ENCODE assay signal across 8 mouse cellular contexts in the genomic region with DNA sequence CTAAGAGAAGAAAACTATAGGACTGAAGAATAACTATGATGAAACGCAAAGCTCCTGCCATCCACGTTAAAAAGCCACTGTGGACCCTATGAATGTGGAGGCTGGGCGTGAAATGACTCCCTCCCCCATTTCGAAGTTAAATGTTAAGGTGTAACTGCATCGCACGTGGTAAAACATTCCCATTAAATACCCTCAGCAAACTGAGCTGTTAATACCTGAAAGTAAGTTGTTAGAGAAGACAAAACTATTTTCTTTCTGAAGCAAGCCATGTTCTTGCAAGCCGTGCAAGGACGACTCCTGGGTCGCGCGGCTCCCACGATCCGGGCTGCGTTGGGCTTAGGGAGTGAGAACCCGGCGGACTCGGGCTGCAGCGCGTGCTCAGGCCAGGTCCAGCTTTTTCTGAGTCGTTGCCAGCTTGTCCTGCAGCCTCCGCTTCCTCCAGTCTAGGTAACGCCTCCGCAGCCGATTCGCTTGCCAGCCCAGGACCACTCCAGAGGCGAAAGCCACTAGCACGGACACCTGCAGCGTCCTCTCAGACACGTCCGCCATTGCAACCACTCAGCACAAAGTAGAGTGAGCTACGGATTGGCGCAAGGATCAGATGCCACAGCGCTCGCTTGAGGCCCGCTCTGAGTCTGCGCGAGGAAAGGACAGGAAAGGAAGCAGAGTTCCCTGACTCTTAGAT. TPM values are rescaled to one million over a fixed set of nuclear protein-coding genes. Genes with fewer than 3 reads are reported as not detected.
A peak's percentile ranks its signal among the peaks of the same experiment; 100 is the strongest.
DNase-seq lines count a peak whose midpoint lies in the region; ATAC-seq and TF ChIP-seq lines count a peak whose summit lies in the region.

A gene (minus strand): TSS at position 570 of the 685 bp plus-strand sequence.

- H3K9me3 ChIP-seq in kidney, embryonic 14.5 days (ENCODE audit: control insufficient read depth, low read length), result no peaks in the 10 kb centered on the region
- H3K9me3 ChIP-seq in limb, embryonic 15.5 days, result no peaks in the 10 kb centered on the region

- peak; percentile 88 for DNase-seq in A20 (ENCODE audit: low read depth, low spot score)
- DNase-seq in heart, adult 9 months (ENCODE audit: low spot score in 2 of 2), result peak; percentile 84 to 90
- peak; percentile 45 to 62 for DNase-seq in monocyte, adult 2 months (ENCODE audit: low read depth in 1 of 2, low spot score in 2 of 2)
- DNase-seq in spleen, postnatal 36 days (ENCODE audit: low spot score in 2 of 2), result peak; percentile 82 to 86

- no peaks in the 10 kb centered on the region for H3K36me3 ChIP-seq in kidney, embryonic 14.5 days (ENCODE audit: control insufficient read depth, insufficient read depth, low read length)
- no peaks in the 10 kb centered on the region for H3K36me3 ChIP-seq in limb, embryonic 15.5 days

- peak within 1 kb of the TSS; percentile 53 for H3K4me2 ChIP-seq in kidney, embryonic 14.5 days (replicated peaks; ENCODE audit: low read depth, low read length)
- peak within 1 kb of the TSS; percentile 54 for H3K4me2 ChIP-seq in limb, embryonic 15.5 days

- H3K4me3 ChIP-seq in bone marrow macrophage, adult 2 months (ENCODE audit: insufficient read depth, low read length), result peak within 1 kb of the TSS; percentile 80
- peak within 1 kb of the TSS; percentile 72 for H3K4me3 ChIP-seq in embryonic fibroblast, embryonic 13.5 days (ENCODE audit: insufficient read depth, low read length)
- H3K4me3 ChIP-seq in kidney, embryonic 14.5 days (ENCODE audit: low read length), result peak within 1 kb of the TSS; percentile 80
- peak within 1 kb of the TSS; percentile 65 for H3K4me3 ChIP-seq in limb, embryonic 15.5 days

- no peak for TF ChIP-seq POLR2A in bone marrow macrophage, adult 2 months (IDR thresholded peaks at IDR 0.05; ENCODE audit: borderline replicate concordance, low read depth, low read length)
- TF ChIP-seq POLR2A in embryonic fibroblast, embryonic 13.5 days (IDR thresholded peaks at IDR 0.05; ENCODE audit: low read depth, low read length), result peak; percentile 88

- ATAC-seq in kidney, embryonic 14.5 days (ENCODE audit: low FRiP score, low TSS enrichment), result peak; percentile 94
- peak; percentile 88 for ATAC-seq in limb, embryonic 15.5 days (ENCODE audit: insufficient number of reproducible peaks, low FRiP score, low TSS enrichment, low read depth)

- H3K27ac ChIP-seq in bone marrow macrophage, adult 2 months (ENCODE audit: insufficient read depth, low read depth, low read length), result peak within 1 kb of the TSS; percentile 54
- H3K27ac ChIP-seq in embryonic fibroblast, embryonic 13.5 days (ENCODE audit: insufficient read depth, low read length), result no peak within 1 kb of the TSS
- peak within 1 kb of the TSS; percentile 92 for H3K27ac ChIP-seq in kidney, embryonic 14.5 days (ENCODE audit: low read depth, low read length)
- peak within 1 kb of the TSS; percentile 80 for H3K27ac ChIP-seq in limb, embryonic 15.5 days

- no peaks in the 10 kb centered on the region for H3K27me3 ChIP-seq in kidney, embryonic 14.5 days (ENCODE audit: control insufficient read depth, insufficient read depth, low read length)
- H3K27me3 ChIP-seq in limb, embryonic 15.5 days, result no peaks in the 10 kb centered on the region

- whole genome bisulfite sequencing in kidney, embryonic 14.5 days, result under 1% methylated on average over 37 of the region's 37 CpGs
- 2% methylated on average over 37 of the region's 37 CpGs for WGBS in limb, embryonic 15.5 days

- no peak for TF ChIP-seq CTCF in bone marrow macrophage, adult 2 months (IDR thresholded peaks at IDR 0.05; ENCODE audit: low read depth, low read length)
- TF ChIP-seq CTCF in embryonic fibroblast, embryonic 13.5 days (IDR thresholded peaks at IDR 0.05; ENCODE audit: borderline replicate concordance, insufficient read depth, low read length), result no peak

- peak within 1 kb of the TSS; percentile 81 for H3K9ac ChIP-seq in kidney, embryonic 14.5 days (ENCODE audit: low read depth, low read length)
- H3K9ac ChIP-seq in limb, embryonic 15.5 days, result peak within 1 kb of the TSS; percentile 47

- H3K4me1 ChIP-seq in bone marrow macrophage, adult 2 months (ENCODE audit: control insufficient read depth, insufficient read depth, low read length), result peaks cover 15% of the 10 kb centered on the region
- peaks cover 4% of the 10 kb centered on the region for H3K4me1 ChIP-seq in embryonic fibroblast, embryonic 13.5 days (ENCODE audit: control insufficient read depth, insufficient read depth, low read length)
- peaks cover 20% of the 10 kb centered on the region for H3K4me1 ChIP-seq in kidney, embryonic 14.5 days (ENCODE audit: control insufficient read depth, insufficient read depth, low read length)
- H3K4me1 ChIP-seq in limb, embryonic 15.5 days, result peaks cover 20% of the 10 kb centered on the region

RNA-seq across cellular contexts. Expression of the gene that starts here (rescaled TPM):
- 30.1 and 37.2 TPM in 2 replicates for polyA plus RNA-seq in bone marrow macrophage, adult 2 months (2012; ENCODE audit: insufficient read depth, insufficient read length, missing spikeins)
- 15.2 and 15.9 TPM in 2 replicates for polyA plus RNA-seq in embryonic fibroblast, embryonic 13.5 days (2011; ENCODE audit: insufficient read length, low read depth, missing spikeins)
- polyA plus RNA-seq in kidney, embryonic 14.5 days (2014; fragmentation: Nextera tagmentation; extraction: Ambion mirVana), result 37.6 and 47.7 TPM in 2 replicates
- polyA plus RNA-seq in limb, embryonic 15.5 days (2015; fragmentation: Nextera tagmentation; extraction: Ambion mirVana), result 36.3 and 41.8 TPM in 2 replicates
